Mouse (Mus musculus) lung, embryonic 14.5 days (tissue): ENCODE measurements around the gene AW549877. TPM values are rescaled to one million over a fixed set of nuclear protein-coding genes. Genes with fewer than 3 reads are reported as not detected.

ENCODE experiments used
- ATAC-seq: fragments of 200-750 bp; cut with Nextera tagmentation; 2 replicates; pipeline ENCODE4 v1.8.0; 2017; ENCODE audit warnings: mild to moderate bottlenecking, moderate TSS enrichment, moderate library complexity; ENCODE audit not compliant: insufficient read depth
- DNase-seq: peaks from one replicate; pipeline ENCODE4 v3.0.0-alpha.2; 2015
- H3K27ac ChIP-seq: fragments of 300-500 bp; sonication (generic); 2 replicates; pipeline ENCODE4 v1.5.1; 2014; ENCODE audit warnings: low read depth, mild to moderate bottlenecking, moderate library complexity
- H3K27me3 ChIP-seq: fragments of 300-500 bp; sonication (generic); 2 replicates; pipeline ENCODE4 v1.6.1; 2014; ENCODE audit warnings: low read length, control low read depth; ENCODE audit not compliant: insufficient read depth
- H3K36me3 ChIP-seq: fragments of 300-500 bp; sonication (generic); 2 replicates; pipeline ENCODE4 v1.6.1; 2014; ENCODE audit warnings: control low read depth; ENCODE audit not compliant: insufficient read depth
- H3K4me1 ChIP-seq: fragments of 300-500 bp; sonication (generic); 2 replicates; pipeline ENCODE4 v1.6.1; 2014; ENCODE audit warnings: antibody characterized with exemption, control low read depth; ENCODE audit not compliant: insufficient read depth
- H3K4me2 ChIP-seq: fragments of 300-500 bp; sonication (generic); 2 replicates; pipeline ENCODE4 v1.6.1; 2014; ENCODE audit warnings: mild to moderate bottlenecking
- H3K4me3 ChIP-seq: fragments of 300-500 bp; sonication (generic); 2 replicates; pipeline ENCODE4 v1.5.1; 2014; ENCODE audit warnings: low read depth, low read length
- H3K9ac ChIP-seq: fragments of 300-500 bp; sonication (generic); 2 replicates; pipeline ENCODE4 v1.6.1; 2014
- H3K9me3 ChIP-seq: fragments of 300-500 bp; sonication (generic); 2 replicates; pipeline ENCODE4 v1.6.1; 2016; ENCODE audit warnings: low read depth, low read length, control low read depth
- CTCF ChIP-seq: IDR thresholded peaks from 2 replicates; pipeline ENCODE4 v1.5.1; 2016; ENCODE audit warnings: antibody characterized with exemption, low read depth
- WGBS: fragments of 180-500 bp; shearing (Covaris S2); extraction: QIAGEN DNeasy Blood & Tissue Kit; methylation state at CpG from one replicate; pipeline ENCODE4 v1.1.7; 2014; 5-methylcytosine and 5-hydroxymethylcytosine counted together
- polyA plus RNA-seq: library from polyadenylated mRNA; unstranded; fragments of >200 nt; fragmentation: Nextera tagmentation; extraction: Ambion mirVana; gene quantifications from 2 replicates; pipeline ENCODE4 v1.2.1, GENCODE M21; 2014

AW549877 gene
- polyA plus RNA-seq, 1 experiment from 2014 or later: 35.1 TPM

GRCm38 (mm10) chr15:4020711-4021110, 25.2 kb upstream of the AW549877 start:
- 47% methylated on average over 4 of the region's 4 CpGs for WGBS
- Histone ChIP-seq H3K4me3 (no peak overlapping the region), H3K9me3 (no peaks in the 10 kb centered on the region), H3K9ac (no peak overlapping the region), H3K4me1 (no peaks in the 10 kb centered on the region), H3K36me3 (no peaks in the 10 kb centered on the region), H3K27me3 (no peaks in the 10 kb centered on the region), H3K27ac (no peak overlapping the region), H3K4me2 (no peak overlapping the region)
- DNase-seq (peak; percentile 29), ATAC-seq (no peak)
- TF ChIP-seq CTCF: no peak

GRCm38 (mm10) chr15:4013873-4014272, 18.3 kb upstream of the AW549877 start:
- 67% methylated on average over 2 of the region's 2 CpGs for WGBS
- no peaks in the 10 kb centered on the region for H3K36me3 ChIP-seq
- DNase-seq (no peak), ATAC-seq (no peak)
- TF ChIP-seq CTCF: no peak
- H3K4me3 ChIP-seq: no peak overlapping the region
- no peaks in the 10 kb centered on the region for H3K27me3 ChIP-seq
- no peaks in the 10 kb centered on the region for H3K4me1 ChIP-seq
- no peak overlapping the region for H3K27ac ChIP-seq
- no peak overlapping the region for H3K9ac ChIP-seq
- no peak overlapping the region for H3K4me2 ChIP-seq
- H3K9me3 ChIP-seq: no peaks in the 10 kb centered on the region

GRCm38 (mm10) chr15:4000536-4000935, 5.0 kb upstream of the AW549877 start:
- no peak overlapping the region for H3K4me2 ChIP-seq
- no peaks in the 10 kb centered on the region for H3K36me3 ChIP-seq
- TF ChIP-seq CTCF: no peak
- DNase-seq (no peak), ATAC-seq (no peak)
- WGBS: 74% methylated on average over 2 of the region's 2 CpGs
- H3K4me3 ChIP-seq: no peak overlapping the region
- H3K9ac ChIP-seq: no peak overlapping the region
- no peaks in the 10 kb centered on the region for H3K4me1 ChIP-seq
- no peaks in the 10 kb centered on the region for H3K27me3 ChIP-seq
- no peak overlapping the region for H3K27ac ChIP-seq
- no peaks in the 10 kb centered on the region; the same call in 1 of the 2 replicates for H3K9me3 ChIP-seq

GRCm38 (mm10) chr15:3999144-3999543, 3.6 kb upstream of the AW549877 start:
- Histone ChIP-seq H3K4me3 (no peak overlapping the region), H3K27me3 (no peaks in the 10 kb centered on the region), H3K9me3 (no peaks in the 10 kb centered on the region), H3K27ac (no peak overlapping the region), H3K9ac (no peak overlapping the region), H3K4me1 (peaks cover 5% of the 10 kb centered on the region), H3K4me2 (no peak overlapping the region), H3K36me3 (no peaks in the 10 kb centered on the region)
- no peak for TF ChIP-seq CTCF
- WGBS: 68% methylated on average over 2 of the region's 2 CpGs
- no peak for ATAC-seq
- DNase-seq: no peak

GRCm38 (mm10) chr15:3996267-3997010, 895 bp upstream of the AW549877 start:
- TF ChIP-seq CTCF: no peak
- Histone ChIP-seq H3K27ac (peak overlapping the region; percentile 88), H3K27me3 (no peaks in the 10 kb centered on the region), H3K9me3 (no peaks in the 10 kb centered on the region), H3K9ac (peak overlapping the region; percentile 62), H3K4me3 (peak overlapping the region; percentile 72), H3K4me2 (peak overlapping the region; percentile 79), H3K4me1 (peaks cover 5% of the 10 kb centered on the region), H3K36me3 (peaks cover 4% of the 10 kb centered on the region)
- DNase-seq (peak; percentile 21), ATAC-seq (no peak)
- WGBS: 19% methylated on average over 14 of the region's 14 CpGs

GRCm38 (mm10) chr15:3994852-3995447, 594 bp downstream of the AW549877 start:
- Histone ChIP-seq H3K27ac (peak overlapping the region; percentile 92), H3K4me1 (peaks cover 5% of the 10 kb centered on the region), H3K4me3 (peak overlapping the region; percentile 72), H3K9ac (peak overlapping the region; percentile 76), H3K36me3 (peaks cover 19% of the 10 kb centered on the region), H3K27me3 (no peaks in the 10 kb centered on the region), H3K4me2 (peak overlapping the region; percentile 65), H3K9me3 (no peaks in the 10 kb centered on the region)
- TF ChIP-seq CTCF: no peak
- DNase-seq (no peak), ATAC-seq (no peak)
- WGBS: 21% methylated on average over 14 of the region's 14 CpGs

GRCm38 (mm10) chr15:3987981-3988380, 7.6 kb downstream of the AW549877 start:
- no peak overlapping the region for H3K4me3 ChIP-seq
- DNase-seq (peak; percentile 67), ATAC-seq (no peak)
- no peaks in the 10 kb centered on the region for H3K4me1 ChIP-seq
- peaks cover 71% of the 10 kb centered on the region for H3K36me3 ChIP-seq
- no peak overlapping the region for H3K4me2 ChIP-seq
- H3K9me3 ChIP-seq: no peaks in the 10 kb centered on the region
- H3K27ac ChIP-seq: no peak overlapping the region
- peak; percentile 64 for TF ChIP-seq CTCF
- 55% methylated on average over 2 of the region's 2 CpGs for WGBS
- H3K9ac ChIP-seq: no peak overlapping the region
- no peaks in the 10 kb centered on the region for H3K27me3 ChIP-seq
